Mouse (Mus musculus) liver, embryonic 14.5 days (tissue): ENCODE results near the gene Fgd2. TPM values are rescaled to one million over a fixed set of nuclear protein-coding genes. Genes with fewer than 3 reads are reported as not detected.
"Not testable (repeated sequence)": the region's sequence is repeated elsewhere in the genome, so short reads cannot be mapped to it uniquely, and the experiment has no call there.

Experiments
- ATAC-seq: fragments of 200-750 bp; cut with Nextera tagmentation; 2 replicates; pipeline ENCODE4 v1.8.0; 2017; ENCODE audit warnings: moderate number of reproducible peaks, mild to moderate bottlenecking, moderate library complexity; ENCODE audit not compliant: insufficient read depth
- DNase-seq, 3 experiments: peaks; one replicate each; pipeline ENCODE4 v3.0.0-alpha.2; 2012 to 2013; ENCODE audit warnings: low read depth in 3 of 3, low spot score in 3 of 3
- H3K27ac ChIP-seq: fragments of 300-500 bp; sonication (generic); 2 replicates; pipeline ENCODE4 v1.5.1; 2014; ENCODE audit warnings: moderate library complexity, mild to moderate bottlenecking, control low read depth, inconsistent platforms
- H3K27me3 ChIP-seq: fragments of 300-500 bp; sonication (generic); 2 replicates; pipeline ENCODE4 v1.6.1; 2014; ENCODE audit warnings: mild to moderate bottlenecking, low read length, moderate library complexity; ENCODE audit not compliant: control insufficient read depth, insufficient read depth
- H3K36me3 ChIP-seq: fragments of 300-500 bp; sonication (generic); replicated peaks from 2 replicates; pipeline ENCODE4 v1.6.1; 2014; ENCODE audit warnings: low read depth; ENCODE audit not compliant: control insufficient read depth, insufficient read depth
- H3K4me1 ChIP-seq, 2 experiments: fragments of 200-500 bp in 1 of 2; fragments of 300-500 bp in 1 of 2; sonication (generic) in 1 of 2; replicated peaks; 2 replicates each; pipeline ENCODE4 v1.6.1; 2012 to 2014; ENCODE audit warnings: antibody characterized with exemption in 1 of 2, inconsistent platforms in 1 of 2, low read length in 1 of 2; ENCODE audit not compliant: control insufficient read depth in 2 of 2, insufficient read depth in 2 of 2
- H3K4me2 ChIP-seq: fragments of 300-500 bp; sonication (generic); 2 replicates; pipeline ENCODE4 v1.6.1; 2014; ENCODE audit warnings: low read depth, mild to moderate bottlenecking, control low read depth, moderate library complexity
- H3K4me3 ChIP-seq, 2 experiments: fragments of 200-500 bp in 1 of 2; fragments of 300-500 bp in 1 of 2; sonication (generic) in 1 of 2; 2 replicates each; pipeline ENCODE4 v1.5.1; 2012 to 2014; ENCODE audit warnings: low read depth in 2 of 2, low read length in 2 of 2, mild to moderate bottlenecking in 2 of 2, control low read depth in 1 of 2, inconsistent platforms in 1 of 2, moderate library complexity in 1 of 2; ENCODE audit not compliant: insufficient read depth in 1 of 2
- H3K9ac ChIP-seq: fragments of 300-500 bp; sonication (generic); replicated peaks from 2 replicates; pipeline ENCODE4 v1.6.1; 2014; ENCODE audit warnings: mild to moderate bottlenecking, control low read depth, moderate library complexity
- H3K9me3 ChIP-seq: fragments of 300-500 bp; sonication (generic); 2 replicates; pipeline ENCODE4 v1.6.1; 2016; ENCODE audit warnings: low read length, mixed read lengths; ENCODE audit not compliant: control insufficient read depth
- CTCF ChIP-seq: IDR thresholded peaks from 2 replicates; pipeline ENCODE4 v1.5.1; 2016; ENCODE audit warnings: antibody characterized with exemption, low read depth, control low read depth
- EP300 ChIP-seq: IDR thresholded peaks from 2 replicates; pipeline ENCODE4 v1.6.1; 2016; ENCODE audit warnings: antibody characterized with exemption, low read depth
- WGBS: fragments of 180-500 bp; shearing (Covaris S2); extraction: QIAGEN DNeasy Blood & Tissue Kit; methylation state at CpG from one replicate; pipeline ENCODE4 v1.1.7; 2014; ENCODE audit not compliant: insufficient replicate concordance; 5-methylcytosine and 5-hydroxymethylcytosine counted together
- polyA plus RNA-seq, 2 experiments: library from polyadenylated mRNA; depleted of rRNA in 1 of 2; stranded (reverse) in 1 of 2; unstranded in 1 of 2; fragments of >200 nt; fragmentation: Nextera tagmentation in 1 of 2; extraction: Ambion mirVana in 1 of 2; gene quantifications; 2 replicates each; pipeline versions ENCODE4 v1.2.1 to v1.2.3; 2012 to 2014

The Fgd2 gene
- polyA plus RNA-seq, 2 experiments: 3.8 to 8.5 TPM

DNA sequence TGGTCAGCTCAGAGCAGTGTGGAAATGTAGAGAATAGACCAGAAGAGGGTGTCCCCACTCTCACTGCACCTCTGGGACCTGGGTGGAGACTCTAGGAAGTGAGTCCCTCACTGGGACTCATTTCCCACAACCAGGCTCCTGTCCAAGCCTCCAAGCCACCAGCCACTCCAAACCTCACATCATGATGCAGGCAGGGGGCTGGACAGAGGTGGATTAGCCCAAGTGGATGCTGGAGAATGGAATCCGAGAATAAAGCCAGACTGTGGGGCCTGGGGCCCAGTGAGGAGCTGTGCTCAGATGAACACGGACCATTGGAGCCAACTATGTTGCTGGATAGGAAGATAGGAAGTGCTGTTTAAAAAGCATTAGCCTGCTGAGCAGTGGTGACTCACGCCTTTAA, 43.8 kb upstream of the Fgd2 start:
- H3K9ac ChIP-seq: no peak overlapping the region
- 50% methylated on average over 3 of the region's 3 CpGs for WGBS
- no peak overlapping the region for H3K4me2 ChIP-seq
- TF ChIP-seq CTCF (no peak), EP300 (no peak)
- H3K27ac ChIP-seq: no peak overlapping the region
- H3K9me3 ChIP-seq: peaks cover 2% of the 10 kb centered on the region; the same call in 1 of the 2 replicates
- DNase-seq: no peak
- no peak for ATAC-seq
- peaks cover 0 to 3% of the 10 kb centered on the region in 2 experiments; a peak in 2 of 4 replicates for H3K4me1 ChIP-seq
- H3K4me3 ChIP-seq: no peak overlapping the region
- H3K36me3 ChIP-seq: no peaks in the 10 kb centered on the region
- H3K27me3 ChIP-seq: peaks cover 5% of the 10 kb centered on the region

DNA sequence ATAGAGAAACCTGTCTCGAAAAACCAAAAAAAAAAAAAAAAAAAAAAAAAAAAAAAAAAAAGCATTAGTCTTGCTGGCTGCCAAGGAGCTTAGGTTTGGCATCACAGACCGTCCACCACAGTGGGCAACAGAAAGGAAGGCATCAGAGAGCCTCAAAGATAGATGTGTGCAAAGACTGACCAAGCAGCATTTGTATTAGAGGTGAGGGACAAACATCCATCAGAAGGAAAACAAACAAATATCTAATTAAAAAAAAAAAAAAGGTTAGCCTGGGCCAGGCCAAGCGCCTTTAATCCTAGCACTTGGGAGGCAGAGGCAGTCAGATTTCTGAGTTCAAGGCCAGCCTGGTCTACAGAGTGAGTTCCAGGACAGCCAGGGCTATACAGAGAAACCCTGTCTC, 43.3 kb upstream of the Fgd2 start, which contains the start of gene Pi16:
TSS of gene Pi16 (plus strand) at position 301 of the 400 bp plus-strand sequence.
- H3K27ac ChIP-seq, H3K9me3 ChIP-seq, ATAC-seq, H3K27me3 ChIP-seq, H3K9ac ChIP-seq, H3K4me2 ChIP-seq, H3K4me1 ChIP-seq, H3K36me3 ChIP-seq, H3K4me3 ChIP-seq, DNase-seq: not testable (repeated sequence)
- WGBS: 75% methylated on average over 3 of the region's 3 CpGs

DNA sequence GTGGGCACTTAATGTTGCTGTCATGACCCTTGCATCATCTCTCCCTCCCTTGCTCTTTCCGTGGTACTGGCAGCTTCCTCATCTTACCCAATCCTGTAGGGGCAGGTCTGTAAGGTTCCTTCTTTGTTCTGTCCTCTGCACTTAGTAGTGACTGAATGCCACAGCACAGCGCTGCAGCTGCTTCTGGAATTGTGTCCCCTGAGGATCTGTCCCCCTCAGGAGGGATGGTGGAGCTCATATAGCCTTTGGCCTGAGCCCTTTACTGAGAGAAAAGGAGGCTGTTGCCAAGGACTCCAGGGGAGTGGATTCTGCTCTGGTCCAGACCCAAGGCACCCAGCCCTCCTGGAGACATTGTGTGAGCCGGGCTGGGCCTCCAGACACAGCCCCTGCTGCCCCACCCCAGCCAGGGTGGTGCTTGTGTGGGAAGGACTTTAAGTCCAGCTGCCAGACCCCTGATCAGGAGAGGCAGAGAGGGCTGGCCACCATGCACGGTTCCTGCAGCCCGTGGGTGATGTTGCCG, 41.9 kb upstream of the Fgd2 start:
- H3K4me3 ChIP-seq: no peak overlapping the region
- ATAC-seq (no peak), DNase-seq (peak in 1 of 3 experiments; percentile 20)
- peaks cover 9% of the 10 kb centered on the region for H3K27me3 ChIP-seq
- H3K4me2 ChIP-seq: no peak overlapping the region
- H3K9me3 ChIP-seq: no peaks in the 10 kb centered on the region
- H3K4me1 ChIP-seq: peaks cover 0 to 6% of the 10 kb centered on the region in 2 experiments; a peak in 2 of 4 replicates
- H3K27ac ChIP-seq: no peak overlapping the region
- TF ChIP-seq EP300: no peak
- no peak for TF ChIP-seq CTCF
- no peak overlapping the region for H3K9ac ChIP-seq
- H3K36me3 ChIP-seq: no peaks in the 10 kb centered on the region
- 27% methylated on average over 6 of the region's 6 CpGs for WGBS

DNA sequence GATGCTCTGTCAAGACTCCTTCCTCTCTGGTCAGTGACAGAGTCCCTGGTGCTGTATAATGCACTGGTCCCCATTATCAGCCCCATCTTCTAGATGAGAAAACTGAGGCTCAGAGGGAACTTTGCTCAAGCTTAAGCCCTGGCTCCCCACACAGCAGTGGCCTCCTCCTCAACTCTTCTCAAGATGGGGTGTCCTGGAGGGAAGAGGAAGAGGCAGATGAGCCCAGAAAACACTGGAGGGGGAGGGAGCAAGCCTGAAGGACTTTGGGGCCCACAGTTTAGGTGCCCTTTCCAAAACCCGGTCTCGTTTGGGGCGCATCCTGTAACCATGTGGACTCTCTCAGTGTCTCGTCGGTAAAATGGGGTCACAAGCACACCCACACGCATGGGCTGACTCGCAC, 41.2 kb upstream of the Fgd2 start:
- Histone ChIP-seq H3K4me2 (no peak overlapping the region), H3K4me3 (no peak overlapping the region), H3K4me1 (peaks cover 0 to 6% of the 10 kb centered on the region in 2 experiments; a peak in 2 of 4 replicates), H3K27ac (no peak overlapping the region), H3K9ac (no peak overlapping the region), H3K9me3 (no peaks in the 10 kb centered on the region), H3K36me3 (no peaks in the 10 kb centered on the region), H3K27me3 (peaks cover 9% of the 10 kb centered on the region)
- ATAC-seq (no peak), DNase-seq (no peak)
- 55% methylated on average over 7 of the region's 7 CpGs for WGBS
- TF ChIP-seq CTCF (no peak), EP300 (no peak)

DNA sequence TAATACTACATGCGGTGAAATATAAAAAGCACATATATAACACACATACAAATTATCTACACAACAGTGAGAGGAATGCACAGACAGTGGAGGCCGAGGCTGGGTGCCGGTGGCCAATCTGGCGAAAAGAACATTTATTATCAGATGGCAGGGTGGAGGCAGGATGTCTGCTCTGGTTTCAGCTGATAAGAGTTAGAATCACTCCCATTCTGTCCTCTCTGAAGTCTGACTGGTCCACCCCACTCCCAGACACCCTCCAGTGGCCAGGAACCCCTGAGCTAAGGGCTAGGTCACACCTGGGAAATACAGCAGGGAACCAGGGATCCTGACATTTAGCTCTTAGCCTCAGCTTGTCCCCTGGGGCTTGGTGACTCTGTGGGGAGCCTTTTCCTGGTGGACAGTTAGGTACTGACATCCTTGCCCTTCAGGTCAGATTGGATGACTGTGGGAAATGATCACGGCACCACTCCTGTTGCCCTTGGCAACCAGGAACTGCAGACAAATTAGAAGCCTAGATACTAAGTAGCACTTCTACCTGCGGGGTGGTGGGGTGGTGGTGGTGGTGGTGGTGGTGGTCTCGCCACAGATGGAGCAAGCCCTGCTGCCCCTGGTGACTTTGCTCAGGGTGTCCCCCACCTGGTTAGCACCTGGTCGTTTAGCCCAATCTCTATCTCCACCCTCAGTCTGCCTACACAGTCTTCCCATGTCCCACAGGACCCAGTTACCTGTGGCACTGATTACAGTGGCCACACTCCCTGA, 40.7 kb upstream of the Fgd2 start:
- Histone ChIP-seq H3K27me3 (peaks cover 9% of the 10 kb centered on the region), H3K4me3 (no peak overlapping the region), H3K27ac (no peak overlapping the region), H3K4me1 (peaks cover 0 to 6% of the 10 kb centered on the region in 2 experiments; a peak in 2 of 4 replicates), H3K9ac (no peak overlapping the region), H3K4me2 (no peak overlapping the region), H3K36me3 (no peaks in the 10 kb centered on the region), H3K9me3 (no peaks in the 10 kb centered on the region)
- no peak for TF ChIP-seq CTCF
- TF ChIP-seq EP300: no peak; the same call in 1 of the 2 replicates
- ATAC-seq (no peak), DNase-seq (no peak)
- 29% methylated on average over 8 of the region's 8 CpGs for WGBS
